Mouse (Mus musculus) intestine, embryonic 15.5 days (tissue): ENCODE results near the gene Prr18. TPM values are rescaled to one million over a fixed set of nuclear protein-coding genes. Genes with fewer than 3 reads are reported as not detected.
"Not testable (repeated sequence)": the region's sequence is repeated elsewhere in the genome, so short reads cannot be mapped to it uniquely, and the experiment has no call there.

Experiments used
- ATAC-seq: fragments of 200-750 bp; cut with Nextera tagmentation; 2 replicates; pipeline ENCODE4 v1.8.0; 2017; ENCODE audit warnings: moderate TSS enrichment, moderate library complexity
- H3K27ac ChIP-seq: fragments of 300-500 bp; sonication (generic); 2 replicates; pipeline ENCODE4 v1.5.1; 2015; ENCODE audit warnings: mild to moderate bottlenecking, inconsistent platforms
- H3K27me3 ChIP-seq: fragments of 300-500 bp; sonication (generic); replicated peaks from 2 replicates; pipeline ENCODE4 v1.6.1; 2015; ENCODE audit warnings: inconsistent platforms
- H3K36me3 ChIP-seq: fragments of 300-500 bp; sonication (generic); 2 replicates; pipeline ENCODE4 v1.6.1; 2015; ENCODE audit warnings: inconsistent platforms
- H3K4me1 ChIP-seq: fragments of 300-500 bp; sonication (generic); replicated peaks from 2 replicates; pipeline ENCODE4 v1.6.1; 2015; ENCODE audit warnings: inconsistent platforms
- H3K4me2 ChIP-seq: fragments of 300-500 bp; sonication (generic); replicated peaks from 2 replicates; pipeline ENCODE4 v1.6.1; 2015; ENCODE audit warnings: mild to moderate bottlenecking, inconsistent platforms
- H3K4me3 ChIP-seq: fragments of 300-500 bp; sonication (generic); replicated peaks from 2 replicates; pipeline ENCODE4 v1.5.1; 2015; ENCODE audit warnings: inconsistent platforms
- H3K9ac ChIP-seq: fragments of 300-500 bp; sonication (generic); 2 replicates; pipeline ENCODE4 v1.6.1; 2015; ENCODE audit warnings: inconsistent platforms
- H3K9me3 ChIP-seq: fragments of 300-500 bp; sonication (generic); 2 replicates; pipeline ENCODE4 v1.6.1; 2016; ENCODE audit warnings: inconsistent platforms
- WGBS: fragments of 180-500 bp; shearing (Covaris S2); methylation state at CpG from one replicate; pipeline ENCODE4 v1.1.7; 2015; 5-methylcytosine and 5-hydroxymethylcytosine counted together
- polyA plus RNA-seq: library from polyadenylated mRNA; unstranded; fragments of >200 nt; fragmentation: Nextera tagmentation; extraction: Ambion mirVana; gene quantifications from 2 replicates; pipeline ENCODE4 v1.2.1, GENCODE M21; 2015

Prr18 gene
- 0.39 and 0.61 TPM in 2 replicates for polyA plus RNA-seq

GRCm38 (mm10) chr17:8337159-8337558, at the start of gene Prr18:
TSS of gene Prr18 (plus strand) at chr17:8337459.
- 100% methylated on average over 1 of the region's 5 CpGs for WGBS
- ATAC-seq, H3K36me3 ChIP-seq, H3K4me3 ChIP-seq, H3K27ac ChIP-seq, H3K9ac ChIP-seq, H3K9me3 ChIP-seq, H3K4me2 ChIP-seq: not testable (repeated sequence)
- Histone ChIP-seq H3K27me3 (peaks cover 37% of the 10 kb centered on the region), H3K4me1 (peaks cover 15% of the 10 kb centered on the region)

- no peak for ATAC-seq
- 97% methylated on average over 3 of the region's 3 CpGs for WGBS
- Histone ChIP-seq H3K9me3 (no peaks in the 10 kb centered on the region), H3K27me3 (no peaks in the 10 kb centered on the region), H3K4me1 (no peaks in the 10 kb centered on the region), H3K4me3 (no peak overlapping the region), H3K27ac (no peak overlapping the region), H3K36me3 (0 out of 2 replicates have a peak, but pooled peaks cover 5% of the 10 kb centered on the region), H3K9ac (no peak overlapping the region), H3K4me2 (no peak overlapping the region)
Measured at GRCm38 (mm10) chr17:8289993-8290679, 47.1 kb upstream of the Prr18 start.

GRCm38 (mm10) chr17:8290736-8291135, 46.5 kb upstream of the Prr18 start:
- Histone ChIP-seq H3K27ac (no peak overlapping the region), H3K36me3 (0 out of 2 replicates have a peak, but pooled peaks cover 5% of the 10 kb centered on the region), H3K4me1 (no peaks in the 10 kb centered on the region), H3K27me3 (no peaks in the 10 kb centered on the region), H3K4me2 (no peak overlapping the region), H3K4me3 (no peak overlapping the region), H3K9me3 (no peaks in the 10 kb centered on the region), H3K9ac (no peak overlapping the region)
- ATAC-seq, result no peak

GRCm38 (mm10) chr17:8295825-8296224, 41.4 kb upstream of the Prr18 start:
- no peak overlapping the region for H3K27ac ChIP-seq
- no peak overlapping the region for H3K4me3 ChIP-seq
- no peak overlapping the region for H3K9ac ChIP-seq
- no peak for ATAC-seq
- no peaks in the 10 kb centered on the region for H3K4me1 ChIP-seq
- H3K9me3 ChIP-seq, result no peaks in the 10 kb centered on the region
- H3K27me3 ChIP-seq, result no peaks in the 10 kb centered on the region
- H3K4me2 ChIP-seq, result no peak overlapping the region
- no peaks in the 10 kb centered on the region for H3K36me3 ChIP-seq

- H3K4me1 ChIP-seq, result no peaks in the 10 kb centered on the region
- no peaks in the 10 kb centered on the region for H3K9me3 ChIP-seq
- H3K27ac ChIP-seq, result no peak overlapping the region
- no peaks in the 10 kb centered on the region for H3K27me3 ChIP-seq
- no peak overlapping the region for H3K9ac ChIP-seq
- no peaks in the 10 kb centered on the region for H3K36me3 ChIP-seq
- H3K4me3 ChIP-seq, result no peak overlapping the region
- 83% methylated on average over 9 of the region's 9 CpGs for WGBS
- no peak overlapping the region for H3K4me2 ChIP-seq
- no peak for ATAC-seq
Measured at GRCm38 (mm10) chr17:8296313-8296844, 40.9 kb upstream of the Prr18 start.

- Histone ChIP-seq H3K4me1 (no peaks in the 10 kb centered on the region), H3K27ac (no peak overlapping the region), H3K9ac (no peak overlapping the region), H3K9me3 (no peaks in the 10 kb centered on the region), H3K4me3 (no peak overlapping the region), H3K4me2 (no peak overlapping the region), H3K27me3 (no peaks in the 10 kb centered on the region), H3K36me3 (no peaks in the 10 kb centered on the region)
- ATAC-seq, result no peak
- 86% methylated on average over 5 of the region's 5 CpGs for WGBS
Measured at GRCm38 (mm10) chr17:8297746-8298145, 39.5 kb upstream of the Prr18 start.

- Histone ChIP-seq H3K9ac (no peak overlapping the region), H3K4me3 (no peak overlapping the region), H3K4me1 (no peaks in the 10 kb centered on the region), H3K4me2 (no peak overlapping the region), H3K27ac (no peak overlapping the region), H3K9me3 (no peaks in the 10 kb centered on the region), H3K27me3 (no peaks in the 10 kb centered on the region), H3K36me3 (no peaks in the 10 kb centered on the region)
- no peak for ATAC-seq
- WGBS, result 93% methylated on average over 2 of the region's 2 CpGs
Measured at GRCm38 (mm10) chr17:8298281-8298680, 39.0 kb upstream of the Prr18 start.

- Histone ChIP-seq H3K9me3 (no peaks in the 10 kb centered on the region), H3K4me2 (no peak overlapping the region), H3K4me3 (no peak overlapping the region), H3K4me1 (no peaks in the 10 kb centered on the region), H3K27me3 (no peaks in the 10 kb centered on the region), H3K27ac (no peak overlapping the region), H3K36me3 (no peaks in the 10 kb centered on the region), H3K9ac (no peak overlapping the region)
- ATAC-seq, result no peak
Measured at GRCm38 (mm10) chr17:8299524-8299923, 37.7 kb upstream of the Prr18 start.

GRCm38 (mm10) chr17:8301515-8301914, 35.7 kb upstream of the Prr18 start:
- Histone ChIP-seq H3K27ac (no peak overlapping the region), H3K36me3 (no peaks in the 10 kb centered on the region), H3K4me3 (no peak overlapping the region), H3K9me3 (no peaks in the 10 kb centered on the region), H3K9ac (no peak overlapping the region), H3K4me1 (no peaks in the 10 kb centered on the region), H3K27me3 (no peaks in the 10 kb centered on the region), H3K4me2 (no peak overlapping the region)
- WGBS, result 86% methylated on average over 4 of the region's 4 CpGs
- ATAC-seq, result no peak

GRCm38 (mm10) chr17:8302772-8303438, 34.4 kb upstream of the Prr18 start:
- Histone ChIP-seq H3K4me3 (no peak overlapping the region), H3K36me3 (no peaks in the 10 kb centered on the region), H3K4me1 (no peaks in the 10 kb centered on the region), H3K27me3 (no peaks in the 10 kb centered on the region), H3K9me3 (no peaks in the 10 kb centered on the region), H3K27ac (no peak overlapping the region; the same call in 1 of the 2 replicates), H3K4me2 (no peak overlapping the region), H3K9ac (no peak overlapping the region)
- 73% methylated on average over 7 of the region's 7 CpGs for WGBS
- no peak for ATAC-seq

- no peaks in the 10 kb centered on the region for H3K27me3 ChIP-seq
- no peaks in the 10 kb centered on the region for H3K4me1 ChIP-seq
- H3K27ac ChIP-seq, result no peak overlapping the region; the same call in 1 of the 2 replicates
- no peaks in the 10 kb centered on the region for H3K36me3 ChIP-seq
- ATAC-seq, result no peak
- H3K9me3 ChIP-seq, result no peaks in the 10 kb centered on the region
- no peak overlapping the region for H3K4me3 ChIP-seq
- WGBS, result 34% methylated on average over 5 of the region's 5 CpGs
- no peak overlapping the region for H3K4me2 ChIP-seq
- no peak overlapping the region for H3K9ac ChIP-seq
Measured at GRCm38 (mm10) chr17:8303671-8304070, 33.6 kb upstream of the Prr18 start.

GRCm38 (mm10) chr17:8305801-8306200, 31.5 kb upstream of the Prr18 start:
- no peak for ATAC-seq
- no peak overlapping the region for H3K4me2 ChIP-seq
- H3K27me3 ChIP-seq, result no peaks in the 10 kb centered on the region
- H3K36me3 ChIP-seq, result no peaks in the 10 kb centered on the region
- H3K9me3 ChIP-seq, result no peaks in the 10 kb centered on the region
- H3K4me3 ChIP-seq, result no peak overlapping the region
- H3K9ac ChIP-seq, result no peak overlapping the region
- no peak overlapping the region for H3K27ac ChIP-seq
- 26% methylated on average over 3 of the region's 3 CpGs for WGBS
- H3K4me1 ChIP-seq, result no peaks in the 10 kb centered on the region
